Mouse (Mus musculus) C2C12 (cell line): ENCODE results near the gene Meis2. TPM values are rescaled to one million over a fixed set of nuclear protein-coding genes. Genes with fewer than 3 reads are reported as not detected.
A peak's percentile ranks its signal among the peaks of the same experiment; 100 is the strongest.

Source experiments
- H3K27me3 ChIP-seq: one replicate; pipeline ENCODE4 v1.6.1; 2011; ENCODE audit not compliant: control insufficient read depth, insufficient read depth, insufficient read length
- H3K36me3 ChIP-seq: one replicate; pipeline ENCODE4 v1.6.1; 2011; ENCODE audit not compliant: control insufficient read depth, insufficient read depth
- H3K4me3 ChIP-seq: one replicate; pipeline ENCODE4 v1.5.1; 2011; ENCODE audit warnings: mild to moderate bottlenecking, control low read depth; ENCODE audit not compliant: poor library complexity, insufficient read depth, severe bottlenecking
- H3K79me2 ChIP-seq: one replicate; pipeline ENCODE4 v1.6.1; 2011; ENCODE audit not compliant: control insufficient read depth, insufficient read depth
- H3K79me3 ChIP-seq: one replicate; pipeline ENCODE4 v1.6.1; 2011; ENCODE audit warnings: low read depth, control low read depth
- H3ac ChIP-seq: one replicate; pipeline ENCODE3; 2011; ENCODE audit warnings: low read depth; ENCODE audit not compliant: control insufficient read depth, insufficient read length
- CEBPB ChIP-seq: IDR thresholded peaks from one replicate; pipeline ENCODE4 v1.6.1; 2011; ENCODE audit warnings: low read depth, mild to moderate bottlenecking, control low read depth, moderate library complexity
- CTCF ChIP-seq: IDR thresholded peaks from one replicate; pipeline ENCODE4 v1.5.1; 2011; ENCODE audit not compliant: control insufficient read depth, insufficient read depth, insufficient read length
- FOSL1 ChIP-seq: IDR thresholded peaks from one replicate; pipeline ENCODE4 v1.8.0; 2011; ENCODE audit warnings: mild to moderate bottlenecking, low read length; ENCODE audit not compliant: poor library complexity, insufficient read depth, severe bottlenecking
- MAX ChIP-seq: IDR thresholded peaks from one replicate; pipeline ENCODE4 v1.6.1; 2011; ENCODE audit warnings: mild to moderate bottlenecking, control low read depth
- MYOD1 ChIP-seq: IDR thresholded peaks from one replicate; pipeline ENCODE4 v1.6.1; 2011; ENCODE audit warnings: low read depth; ENCODE audit not compliant: control insufficient read depth, insufficient read length
- MYOG ChIP-seq: IDR thresholded peaks from one replicate; pipeline ENCODE4 v1.6.1; 2011; ENCODE audit not compliant: control insufficient read depth, insufficient read length; ENCODE audit errors: extremely low read depth
- USF1 ChIP-seq: IDR thresholded peaks from one replicate; pipeline ENCODE4 v1.6.1; 2011; ENCODE audit warnings: low read depth, mild to moderate bottlenecking, control low read depth, moderate library complexity
- polyA plus RNA-seq: library from polyadenylated mRNA; unstranded; fragments of >200 nt; fragmentation: generic; extraction: Trizol; gene quantifications from one replicate; pipeline ENCODE4 v1.2.1, GENCODE M21; 2012; ENCODE audit warnings: missing spikeins

Meis2 gene
- polyA plus RNA-seq, 1 experiment: 16.3 TPM

- Histone ChIP-seq H3K27me3 (no peaks in the 10 kb centered on the region), H3K79me2 (no peaks in the 10 kb centered on the region), H3K4me3 (no peak overlapping the region), H3K36me3 (no peaks in the 10 kb centered on the region), H3K79me3 (no peaks in the 10 kb centered on the region), H3ac (no peak overlapping the region)
- no peak for TF ChIP-seq MYOD1
- TF ChIP-seq USF1: no peak
- TF ChIP-seq CTCF: no peak
- TF ChIP-seq MYOG: no peak
- TF ChIP-seq FOSL1: no peak
- no peak for TF ChIP-seq MAX
- TF ChIP-seq CEBPB: no peak
Observed at GRCm38 (mm10) chr2:115853221-115853620, 212.4 kb downstream of the Meis2 start.

- Histone ChIP-seq H3K27me3 (no peaks in the 10 kb centered on the region), H3K4me3 (no peak overlapping the region), H3K36me3 (no peaks in the 10 kb centered on the region), H3K79me2 (no peaks in the 10 kb centered on the region), H3K79me3 (no peaks in the 10 kb centered on the region), H3ac (peak overlapping the region; percentile 1)
- TF ChIP-seq MAX (no peak), MYOD1 (peak; percentile 12)
Observed at GRCm38 (mm10) chr2:115852615-115853014, 213.0 kb downstream of the Meis2 start.

DNA sequence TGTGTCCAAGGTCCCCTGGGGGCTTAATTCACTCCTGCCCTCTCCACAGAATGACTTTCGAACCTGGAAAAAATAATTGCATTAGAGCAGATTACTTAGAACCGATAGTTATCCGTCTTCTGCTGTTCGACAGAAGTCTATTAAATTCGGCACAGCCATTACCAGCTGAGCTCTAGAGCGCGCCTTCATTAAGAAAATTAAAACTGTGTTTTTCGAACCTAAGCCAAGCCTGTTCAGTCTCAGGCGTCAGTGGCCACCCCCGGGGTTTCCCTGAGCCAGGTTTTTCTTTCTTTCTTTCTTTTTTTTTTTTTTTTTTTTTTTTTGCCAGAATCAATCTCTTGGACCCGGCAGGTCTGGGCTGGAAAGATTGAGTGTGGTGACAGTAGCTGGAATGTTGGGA is 213.5 kb downstream of the Meis2 start:
- H3K36me3 ChIP-seq: no peaks in the 10 kb centered on the region
- H3K27me3 ChIP-seq: no peaks in the 10 kb centered on the region
- no peak overlapping the region for H3ac ChIP-seq
- H3K4me3 ChIP-seq: no peak overlapping the region
- no peaks in the 10 kb centered on the region for H3K79me3 ChIP-seq
- H3K79me2 ChIP-seq: no peaks in the 10 kb centered on the region
- TF ChIP-seq CTCF (no peak), MYOD1 (no peak), USF1 (no peak), FOSL1 (no peak)

DNA sequence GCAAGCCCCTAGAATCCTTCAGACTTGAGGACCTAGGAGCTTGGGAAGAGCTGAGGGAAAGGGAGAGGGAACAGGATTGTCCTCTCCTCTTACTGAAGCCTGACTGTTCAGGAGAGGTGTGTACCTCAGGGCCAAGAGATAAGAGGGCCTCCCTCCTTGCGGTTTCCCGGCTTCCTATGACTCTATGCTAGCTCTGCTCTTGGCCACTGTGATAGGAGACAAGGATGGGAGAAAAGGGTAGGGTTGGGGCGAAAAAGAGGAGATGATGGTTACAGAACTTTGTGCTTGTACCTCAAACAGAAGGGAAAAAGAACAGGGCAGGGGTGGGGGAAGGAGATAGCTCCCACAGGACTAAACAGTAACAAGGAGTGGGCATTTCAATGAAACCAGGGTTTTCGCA is 214.7 kb downstream of the Meis2 start:
- Histone ChIP-seq H3K79me3 (no peaks in the 10 kb centered on the region), H3ac (no peak overlapping the region), H3K79me2 (no peaks in the 10 kb centered on the region), H3K4me3 (no peak overlapping the region), H3K27me3 (no peaks in the 10 kb centered on the region), H3K36me3 (no peaks in the 10 kb centered on the region)
- TF ChIP-seq USF1 (no peak), CTCF (no peak), FOSL1 (no peak), MYOD1 (no peak), CEBPB (no peak), MYOG (no peak), MAX (no peak)

GRCm38 (mm10) chr2:115842821-115843220 is 222.8 kb downstream of the Meis2 start:
- Histone ChIP-seq H3ac (no peak overlapping the region), H3K27me3 (no peaks in the 10 kb centered on the region), H3K79me3 (no peaks in the 10 kb centered on the region), H3K4me3 (no peak overlapping the region), H3K79me2 (no peaks in the 10 kb centered on the region), H3K36me3 (no peaks in the 10 kb centered on the region)
- TF ChIP-seq CTCF (no peak), MAX (no peak), MYOD1 (no peak), FOSL1 (no peak), USF1 (no peak), CEBPB (no peak), MYOG (no peak)

- no peaks in the 10 kb centered on the region for H3K36me3 ChIP-seq
- no peaks in the 10 kb centered on the region for H3K79me2 ChIP-seq
- no peaks in the 10 kb centered on the region for H3K79me3 ChIP-seq
- no peak for TF ChIP-seq MAX
- TF ChIP-seq FOSL1: no peak
- no peak for TF ChIP-seq CEBPB
- no peak for TF ChIP-seq MYOG
- no peak for TF ChIP-seq USF1
- no peak for TF ChIP-seq MYOD1
- TF ChIP-seq CTCF: no peak
- H3K4me3 ChIP-seq: no peak overlapping the region
- no peak overlapping the region for H3ac ChIP-seq
- no peaks in the 10 kb centered on the region for H3K27me3 ChIP-seq
Observed at GRCm38 (mm10) chr2:115836034-115836433, 229.6 kb downstream of the Meis2 start.
